Mouse (Mus musculus): ENCODE data around the gene Atp11a.

- no peak for TF ChIP-seq CTCF (IDR thresholded peaks at IDR 0.05; ENCODE audit: low read depth, low read length)
- TF ChIP-seq POLR2A (IDR thresholded peaks at IDR 0.05; ENCODE audit: borderline replicate concordance, low read depth, low read length), result no peak
Measured at GRCm38 (mm10) chr8:12863061-12863460, 106.2 kb downstream of the Atp11a start.
